ENCODE assay signal across 9 mouse cellular contexts in the genomic region with DNA sequence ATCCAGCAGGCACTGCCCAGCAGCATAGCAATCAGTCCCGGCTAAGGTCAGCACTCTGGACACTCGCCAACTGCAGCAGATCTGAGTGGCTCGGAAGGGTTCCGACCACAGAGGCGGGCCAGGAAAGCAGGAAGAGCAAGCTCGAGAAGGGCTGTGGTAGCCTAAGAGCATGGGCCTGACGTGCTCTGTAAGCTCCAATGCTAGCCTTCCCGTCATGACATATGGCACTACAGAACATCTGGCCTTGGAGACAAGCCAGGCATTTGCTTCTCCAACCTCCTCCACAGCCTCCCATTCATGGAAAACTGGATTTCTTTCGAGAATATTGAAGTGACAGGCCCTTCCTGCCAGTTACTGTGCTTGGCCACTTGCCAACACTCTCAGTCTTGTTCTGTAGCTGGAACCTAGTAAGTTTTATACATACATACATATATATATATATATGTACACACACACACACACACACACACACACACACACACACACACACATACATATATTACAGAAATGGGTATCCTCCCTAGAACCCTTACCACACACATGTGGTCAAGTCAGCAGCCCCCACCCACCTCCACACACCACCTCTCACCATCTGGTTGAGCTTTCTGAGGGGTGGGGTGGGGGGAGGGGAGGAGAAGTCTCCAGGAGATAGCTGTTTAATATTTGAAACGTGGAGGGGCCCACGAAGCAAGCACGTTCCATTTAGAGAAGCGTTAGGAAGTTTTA.
DNase-seq lines count a peak whose midpoint lies in the region; ATAC-seq lines count a peak whose summit lies in the region.
"Had no signal": no experiment of that assay in that cellular context is flagged by ENCODE, and none has a peak within 500 bp of the region (broad histone marks: within the 10 kb centered on the region; RNA-seq: fewer than 3 reads in every experiment).

No protein-coding gene starts in this region.

- H3K4me1 ChIP-seq in lung, embryonic 15.5 days, result peaks cover 60% of the 10 kb centered on the region

- no peak overlapping the region for H3K4me3 ChIP-seq in lung, embryonic 15.5 days

- 0 out of 2 replicates have a peak, but pooled peaks cover 3% of the 10 kb centered on the region for H3K27me3 ChIP-seq in lung, embryonic 15.5 days

- intact Hi-C loops in heart, postnatal 14 days (cut with DNase I), result no loop called here

- H3K9ac ChIP-seq in lung, embryonic 15.5 days, result no peak overlapping the region

- no peaks in the 10 kb centered on the region for H3K9me3 ChIP-seq in lung, embryonic 15.5 days
- H3K9me3 ChIP-seq: G1E had no signal

- peak overlapping the region; percentile 16; the same call in 1 of the 2 replicates for H3K4me2 ChIP-seq in lung, embryonic 15.5 days

- peak; percentile 52 for DNase-seq in urinary bladder, postnatal 14 days (ENCODE audit: low spot score)
- DNase-seq in urinary bladder, postnatal 10 days (ENCODE audit: low spot score), result no peak
- DNase-seq in forelimb bud, embryonic 11.5 days (ENCODE audit: low read depth, low spot score), result peak; percentile 71
- DNase-seq in heart, postnatal 14 days, result peak; percentile 75 to 76
- peak; percentile 83 for DNase-seq in layer of hippocampus, adult 11-12 months (ENCODE audit: low spot score)
- DNase-seq in right cerebral cortex, postnatal 14 days, result peak; percentile 69
- DNase-seq in urinary bladder, postnatal 25 days (ENCODE audit: low spot score), result no peak

- ATAC-seq in lung, embryonic 15.5 days (ENCODE audit: borderline replicate concordance, extremely low read depth, low FRiP score, low TSS enrichment), result peak; percentile 94

- H3K36me3 ChIP-seq in lung, embryonic 15.5 days, result no peaks in the 10 kb centered on the region

- peak overlapping the region; percentile 91 for H3K27ac ChIP-seq in lung, embryonic 15.5 days

- 8% methylated on average over 13 of the region's 13 CpGs for WGBS in lung, embryonic 15.5 days

Comparison
In these comparisons a context has a peak if more than half of its experiments do, and no peak if none do; other contexts are left out.
1. DNase-seq: peak in urinary bladder, postnatal 14 days (single experiment), forelimb bud, embryonic 11.5 days (single experiment), heart, postnatal 14 days (2 of 2), layer of hippocampus, adult 11-12 months (single experiment) and right cerebral cortex, postnatal 14 days (single experiment); none in urinary bladder, postnatal 10 days (single experiment) and urinary bladder, postnatal 25 days (single experiment).